Mouse (Mus musculus): ENCODE data around the gene Mogat2.

Mogat2 gene

GRCm38 (mm10) chr7:99238417-99238816 is at the start of gene Mogat2:
TSS of gene Mogat2 (minus strand) at chr7:99238619.
- no peak for DNase-seq (ENCODE audit: low read depth)

- DNase-seq (ENCODE audit: low read depth): no peak
Observed at GRCm38 (mm10) chr7:99287287-99287686, 48.9 kb upstream of the Mogat2 start.

- DNase-seq (ENCODE audit: low read depth): no peak
Observed at GRCm38 (mm10) chr7:99279586-99279985, 41.2 kb upstream of the Mogat2 start.

- DNase-seq (ENCODE audit: low read depth): peak; percentile 87
Observed at GRCm38 (mm10) chr7:99278309-99278708, 39.9 kb upstream of the Mogat2 start.

GRCm38 (mm10) chr7:99276679-99277078 is 38.3 kb upstream of the Mogat2 start:
- no peak for DNase-seq (ENCODE audit: low read depth)

GRCm38 (mm10) chr7:99275131-99275530 is 36.7 kb upstream of the Mogat2 start:
- no peak for DNase-seq (ENCODE audit: low read depth)

- no peak for DNase-seq (ENCODE audit: low read depth)
Observed at GRCm38 (mm10) chr7:99271630-99272029, 33.2 kb upstream of the Mogat2 start.

GRCm38 (mm10) chr7:99268951-99269945 is 30.8 kb upstream of the Mogat2 start:
- DNase-seq (ENCODE audit: low read depth): no peak

- no peak for DNase-seq (ENCODE audit: low read depth)
Observed at GRCm38 (mm10) chr7:99268506-99268900, 30.1 kb upstream of the Mogat2 start.

GRCm38 (mm10) chr7:99267897-99268505 is 29.6 kb upstream of the Mogat2 start:
- DNase-seq (ENCODE audit: low read depth): no peak

- no peak for DNase-seq (ENCODE audit: low read depth)
Observed at GRCm38 (mm10) chr7:99267251-99267896, 29.0 kb upstream of the Mogat2 start, which contains the start of gene Map6. TSS of gene Map6 (plus strand) at chr7:99267447.

GRCm38 (mm10) chr7:99264597-99264996 is 26.2 kb upstream of the Mogat2 start:
- DNase-seq (ENCODE audit: low read depth): no peak

GRCm38 (mm10) chr7:99263509-99263908 is 25.1 kb upstream of the Mogat2 start:
- no peak for DNase-seq (ENCODE audit: low read depth)

GRCm38 (mm10) chr7:99261900-99262299 is 23.5 kb upstream of the Mogat2 start:
- DNase-seq (ENCODE audit: low read depth): peak; percentile 12

GRCm38 (mm10) chr7:99255006-99255405 is 16.6 kb upstream of the Mogat2 start:
- DNase-seq (ENCODE audit: low read depth): no peak

GRCm38 (mm10) chr7:99250386-99250785 is 12.0 kb upstream of the Mogat2 start:
- no peak for DNase-seq (ENCODE audit: low read depth)

GRCm38 (mm10) chr7:99249582-99249911 is 11.1 kb upstream of the Mogat2 start:
- DNase-seq (ENCODE audit: low read depth): peak; percentile 35

GRCm38 (mm10) chr7:99248906-99249581 is 10.6 kb upstream of the Mogat2 start:
- no peak for DNase-seq (ENCODE audit: low read depth)

- peak; percentile 55 for DNase-seq (ENCODE audit: low read depth)
Observed at GRCm38 (mm10) chr7:99248157-99248742, 9.8 kb upstream of the Mogat2 start.

- DNase-seq (ENCODE audit: low read depth): no peak
Observed at GRCm38 (mm10) chr7:99242097-99242496, 3.7 kb upstream of the Mogat2 start.

GRCm38 (mm10) chr7:99236888-99237660 is 1.3 kb downstream of the Mogat2 start:
- DNase-seq (ENCODE audit: low read depth): no peak
